Mouse (Mus musculus): ENCODE results near the gene Yjefn3.

DNA sequence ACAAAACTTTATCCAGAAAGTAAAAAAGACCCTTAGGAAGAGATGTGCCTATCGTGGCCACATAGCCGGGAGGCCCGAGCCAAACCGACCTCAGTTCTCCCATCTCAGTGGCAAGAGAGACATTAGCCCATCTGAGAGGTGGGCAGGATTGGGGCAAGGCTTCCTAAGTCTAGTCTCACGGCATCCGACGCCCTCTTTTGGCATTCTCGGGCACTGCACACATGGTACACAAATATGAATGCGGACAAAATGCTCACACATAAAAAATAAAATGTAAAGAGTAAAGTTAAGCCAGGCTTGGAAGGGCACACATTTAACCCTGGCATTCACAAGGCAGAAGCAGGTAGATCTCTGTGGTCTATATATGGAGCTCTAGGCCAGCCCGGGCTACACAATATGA, 48.6 kb downstream of the Yjefn3 start:
- TF ChIP-seq CTCF (IDR thresholded peaks at IDR 0.05; ENCODE audit: low read depth) (0 out of 2 replicates have a peak, but pooled peaks have one; percentile 12), EP300 (IDR thresholded peaks at IDR 0.05; ENCODE audit: low read depth) (no peak)
